Mouse (Mus musculus) kidney, adult 11 months (tissue): Measurements from ENCODE around the gene Tnfrsf17.
"Not testable (repeated sequence)": the region's sequence is repeated elsewhere in the genome, so short reads cannot be mapped to it uniquely, and the experiment has no call there.

Experiments used
- DNase-seq: peaks from one replicate; pipeline ENCODE4 v3.0.0; 2022

The Tnfrsf17 gene

DNA sequence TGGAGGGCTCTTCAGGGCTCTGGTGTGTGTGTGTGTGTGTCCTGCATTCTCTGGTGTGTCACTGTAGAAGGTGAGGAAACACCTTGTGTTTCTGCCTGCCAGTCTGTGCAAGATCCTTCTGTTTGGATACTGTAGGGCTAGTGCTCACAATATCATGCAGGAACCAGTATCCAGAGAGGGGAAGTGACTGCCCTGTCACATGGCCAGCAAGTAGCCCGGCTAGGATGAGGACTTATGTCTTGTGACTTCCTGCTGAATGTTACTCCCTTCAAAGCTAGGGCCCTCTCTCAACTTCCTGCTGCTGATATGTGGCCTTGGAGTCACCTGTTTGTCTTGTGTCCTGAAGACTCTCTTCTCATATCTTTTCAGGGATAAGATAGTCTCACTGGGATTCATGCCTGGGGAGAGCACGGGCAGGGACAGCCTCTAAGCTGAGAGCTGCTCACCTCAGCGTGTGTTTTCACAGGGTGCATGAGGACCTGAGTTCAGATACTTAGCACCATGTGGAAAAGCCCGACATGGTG is 29.7 kb downstream of the Tnfrsf17 start:
- peak; percentile 51 for DNase-seq

- DNase-seq: peak; percentile 57
Observed at GRCm38 (mm10) chr16:11351903-11352302, 38.3 kb downstream of the Tnfrsf17 start.

DNA sequence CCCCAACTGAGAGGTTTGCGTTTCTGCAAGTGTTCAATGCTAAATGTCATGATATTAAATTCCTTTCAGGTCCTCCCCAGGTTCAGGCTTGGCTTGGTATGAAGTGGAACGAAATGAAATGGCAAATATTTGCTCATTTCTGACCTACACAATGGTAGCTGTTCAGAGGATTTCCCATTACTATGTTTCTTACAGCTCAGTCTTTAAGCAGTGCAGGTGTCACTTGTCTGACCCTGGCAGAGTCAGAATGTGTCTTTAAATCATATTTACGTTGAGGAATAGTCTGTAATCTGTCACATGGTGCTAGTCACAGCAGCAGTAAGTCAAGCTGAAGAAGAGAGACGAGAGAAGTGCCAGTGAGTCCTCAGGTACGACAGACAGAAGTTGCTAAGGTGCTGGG is 45.6 kb downstream of the Tnfrsf17 start:
- no peak for DNase-seq

DNA sequence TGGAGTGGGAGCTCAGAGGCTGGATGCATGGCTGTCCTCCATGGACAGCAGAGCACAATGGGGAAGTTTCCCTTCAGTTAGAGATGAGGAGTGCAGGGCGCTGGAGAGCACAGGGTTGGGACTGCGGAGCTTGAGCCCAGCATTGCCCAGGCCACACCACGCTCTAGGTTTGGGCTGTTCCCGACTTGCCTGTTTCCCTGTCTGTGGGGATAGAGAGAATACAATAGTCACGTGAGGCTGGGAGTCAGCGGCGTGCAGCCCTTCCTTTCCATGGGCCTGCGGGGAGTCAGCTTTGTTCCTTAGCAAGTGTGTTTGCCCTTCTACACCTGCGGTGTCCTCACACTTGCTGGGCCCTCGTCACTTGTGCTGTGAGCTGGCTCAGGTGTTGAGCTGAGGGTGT is 46.3 kb downstream of the Tnfrsf17 start:
- no peak for DNase-seq

- not testable (repeated sequence) for DNase-seq
Observed at GRCm38 (mm10) chr16:11360576-11360975, 47.0 kb downstream of the Tnfrsf17 start.

GRCm38 (mm10) chr16:11365626-11366025 is 52.0 kb downstream of the Tnfrsf17 start:
- peak; percentile 95 for DNase-seq

DNA sequence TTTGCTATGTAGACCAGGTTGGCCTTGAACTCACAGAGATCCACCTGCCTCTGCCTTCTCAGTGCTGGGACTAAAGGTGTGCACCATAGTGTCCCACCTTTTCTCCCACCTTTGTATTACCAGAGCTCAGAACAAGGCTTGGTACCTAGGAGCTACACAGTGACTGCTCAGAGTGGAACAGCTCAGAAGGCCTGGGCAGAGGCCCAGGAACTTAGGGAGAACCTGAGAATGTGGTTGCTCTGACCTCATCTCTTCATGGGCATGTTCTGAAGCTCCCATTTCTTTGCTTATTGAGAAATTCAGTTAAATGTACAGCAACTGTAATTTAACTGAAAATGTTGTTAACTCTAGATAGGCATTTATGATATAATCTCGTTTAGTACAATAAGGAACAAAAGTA is 53.2 kb downstream of the Tnfrsf17 start:
- DNase-seq: no peak

DNA sequence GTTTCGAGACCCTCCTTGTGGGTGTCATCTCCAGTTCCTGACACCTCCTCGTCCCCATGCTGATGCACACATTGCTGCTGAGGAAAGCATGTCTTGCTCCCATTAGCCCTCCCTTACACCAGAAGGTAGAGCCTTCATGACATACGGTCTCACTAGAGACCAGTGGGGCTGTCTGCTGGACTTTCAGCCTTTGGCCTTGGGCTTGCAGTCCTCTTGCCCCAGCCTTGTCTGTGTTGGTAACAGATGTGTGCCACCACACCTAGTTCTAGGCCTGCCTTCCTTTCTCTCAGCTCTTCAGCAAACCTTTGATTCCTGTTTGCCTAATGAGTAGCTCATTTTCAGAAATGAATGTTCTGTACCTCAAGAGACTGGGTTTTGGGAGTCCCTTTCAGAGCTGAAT is 54.8 kb downstream of the Tnfrsf17 start:
- DNase-seq: peak; percentile 44

DNA sequence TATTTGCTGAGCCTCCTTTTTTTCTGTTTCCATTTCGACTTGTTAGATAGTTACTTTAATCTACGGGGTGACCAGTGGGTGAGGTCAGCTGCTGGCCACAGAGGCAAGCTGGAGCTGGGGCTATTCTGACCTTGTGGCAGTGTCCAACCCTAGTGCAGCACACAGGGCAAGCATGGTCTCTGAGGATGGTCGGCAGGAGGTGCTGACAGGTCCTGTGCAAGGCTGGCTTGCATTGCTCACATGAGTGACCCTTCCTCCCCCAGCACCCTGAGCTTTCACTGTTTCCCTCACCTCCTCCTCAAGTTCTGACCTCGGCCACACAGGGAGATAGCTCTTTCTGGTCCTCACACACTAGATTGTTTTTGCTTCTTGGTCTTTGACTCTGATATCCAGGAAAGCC is 55.5 kb downstream of the Tnfrsf17 start:
- no peak for DNase-seq

- DNase-seq: peak; percentile 51
Observed at GRCm38 (mm10) chr16:11369642-11370041, 56.0 kb downstream of the Tnfrsf17 start.
